Mouse (Mus musculus) CD4-positive, CD25-positive, alpha-beta regulatory T cell, adult 4 months (primary cell): Measurements from ENCODE around the gene Vmn2r91. TPM values are rescaled to one million over a fixed set of nuclear protein-coding genes. Genes with fewer than 3 reads are reported as not detected.
"Not testable (repeated sequence)": the region's sequence is repeated elsewhere in the genome, so short reads cannot be mapped to it uniquely, and the experiment has no call there.

Source experiments
- ATAC-seq: one replicate; pipeline ENCODE4 v1.8.0; 2017
- polyA plus RNA-seq, 2 experiments: library from polyadenylated mRNA; unstranded; fragments of 100-300 nt; shearing (Covaris generic); gene quantifications; one replicate each; pipeline ENCODE4 v1.2.1; 2017

Gene Vmn2r91
- not detected for polyA plus RNA-seq

- ATAC-seq, result not testable (repeated sequence)
Observed at GRCm38 (mm10) chr17:18084716-18085115, at the start of gene Vmn2r91. Vmn2r91 (plus strand) TSS chr17:18085016.

GRCm38 (mm10) chr17:18049124-18049523 is 35.7 kb upstream of the Vmn2r91 start, which contains the start of gene Vmn2r124:
Vmn2r124 (plus strand) TSS chr17:18049424.
- no peak for ATAC-seq

GRCm38 (mm10) chr17:18095626-18096025 is 10.8 kb downstream of the Vmn2r91 start:
- peak; percentile 65 for ATAC-seq

- ATAC-seq, result not testable (repeated sequence)
Observed at GRCm38 (mm10) chr17:18102265-18102664, 17.4 kb downstream of the Vmn2r91 start.

- not testable (repeated sequence) for ATAC-seq
Observed at GRCm38 (mm10) chr17:18151587-18151986, 66.8 kb downstream of the Vmn2r91 start, which contains the start of gene Vmn2r92. Vmn2r92 (plus strand) TSS chr17:18151887.

- peak; percentile 51 for ATAC-seq
Observed at GRCm38 (mm10) chr17:18161194-18161593, 76.4 kb downstream of the Vmn2r91 start.

Other genes starting within 250 kb of the Vmn2r91 start
- gene Has1, start 229.8 kb upstream of the Vmn2r91 start, polyA plus RNA-seq, result not detected
- gene Fpr1, start 201.1 kb upstream of the Vmn2r91 start, polyA plus RNA-seq, result not detected
- gene Fpr2, start 197.2 kb upstream of the Vmn2r91 start, polyA plus RNA-seq, result under 1 TPM in 1 of 2 experiments, not detected in 1; 0.62 TPM
- not detected for gene Fpr3, start 197.2 kb upstream of the Vmn2r91 start, polyA plus RNA-seq
- not detected for gene Fpr-rs4, start 63.3 kb upstream of the Vmn2r91 start, polyA plus RNA-seq
- gene Vmn2r124, start 35.6 kb upstream of the Vmn2r91 start, polyA plus RNA-seq, result not detected
- gene Vmn2r92, start 66.9 kb downstream of the Vmn2r91 start, polyA plus RNA-seq, result under 1 TPM in 1 of 2 experiments, not detected in 1; 0.09 TPM
- not detected for gene Vmn2r94, start 192.7 kb downstream of the Vmn2r91 start, polyA plus RNA-seq
- under 1 TPM in 1 of 2 experiments, not detected in 1; 0.05 TPM for gene Vmn2r93, start 213.1 kb downstream of the Vmn2r91 start, polyA plus RNA-seq